Mouse (Mus musculus): ENCODE measurements at regions not wholly inside any gene's neighbourhood (a gene's known extent, or its start where the extent isn't known, plus 50 kb on each side); places are given as distances from the start of the nearest gene placed in this dataset.

- no peak for TF ChIP-seq GATA1 (IDR thresholded peaks at IDR 0.05; ENCODE audit: low read length)
Observed at GRCm38 (mm10) chr3:130932723-130933122, 177.5 kb upstream of the Lef1 start.

DNA sequence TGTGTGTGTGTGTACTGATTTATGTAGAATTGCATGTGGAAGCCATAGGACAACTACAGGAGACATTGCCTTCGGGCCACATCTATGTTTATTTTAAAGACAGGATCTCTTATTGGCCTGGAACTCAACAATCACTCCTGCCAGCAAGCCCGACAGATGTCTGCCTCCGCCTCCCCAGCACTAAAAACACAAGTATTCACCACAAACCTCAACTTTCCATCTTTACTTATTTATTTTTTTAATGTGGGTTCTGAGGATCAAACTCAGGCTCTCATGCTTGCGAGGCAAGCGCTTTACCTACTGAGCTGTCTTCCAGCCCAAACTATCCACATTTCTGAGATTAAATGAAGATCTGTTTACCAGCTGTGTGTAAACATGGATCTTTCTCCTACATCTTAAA, 178.0 kb upstream of the Lef1 start:
- TF ChIP-seq GATA1 (IDR thresholded peaks at IDR 0.05; ENCODE audit: low read length) = no peak

- TF ChIP-seq GATA1 (IDR thresholded peaks at IDR 0.05; ENCODE audit: low read length) = no peak
Observed at GRCm38 (mm10) chr3:130925000-130925399, 185.3 kb upstream of the Lef1 start.

- no peak for TF ChIP-seq GATA1 (IDR thresholded peaks at IDR 0.05; ENCODE audit: low read length)
Observed at GRCm38 (mm10) chr3:130923615-130923958, 186.7 kb upstream of the Lef1 start.

DNA sequence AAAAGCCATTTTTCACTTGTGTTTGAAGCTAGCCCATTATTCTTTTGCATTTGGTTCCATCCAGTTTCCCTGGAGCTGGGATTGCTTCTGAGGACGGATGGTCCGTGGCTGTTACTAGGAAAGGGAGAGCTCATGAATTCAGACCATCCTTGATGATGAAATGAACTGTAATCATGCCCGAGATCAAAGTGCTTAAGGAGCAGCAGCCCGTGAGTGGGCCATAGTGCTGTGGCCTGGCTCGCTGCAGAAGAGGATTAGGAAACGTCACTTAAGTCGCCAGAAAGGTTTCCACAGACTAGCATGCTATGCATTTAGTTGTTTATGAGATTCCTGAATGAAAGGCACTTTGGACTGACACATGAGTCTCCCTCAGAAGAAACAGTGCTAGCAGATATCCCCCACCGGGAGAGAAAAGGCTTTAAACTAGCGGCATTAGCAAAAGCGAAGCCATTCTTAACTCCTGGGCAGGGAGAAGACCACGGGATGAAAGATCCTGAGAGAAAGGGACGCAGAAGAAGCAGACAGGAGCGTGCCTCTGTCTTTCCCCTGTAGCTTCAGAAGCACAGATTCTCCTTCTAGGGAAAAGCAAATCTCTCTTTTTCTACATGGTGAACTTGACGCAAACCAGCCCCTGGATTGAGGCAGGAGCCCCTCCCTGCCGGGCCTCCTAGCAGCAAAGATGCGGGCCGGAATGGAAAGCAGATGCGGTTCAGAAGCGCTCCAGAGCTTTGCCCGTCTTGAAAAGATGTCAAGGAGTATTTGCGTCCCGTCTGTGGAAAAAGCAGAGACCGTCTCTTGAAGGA, 187.3 kb upstream of the Lef1 start:
- TF ChIP-seq GATA1 (IDR thresholded peaks at IDR 0.05; ENCODE audit: low read length) = no peak

DNA sequence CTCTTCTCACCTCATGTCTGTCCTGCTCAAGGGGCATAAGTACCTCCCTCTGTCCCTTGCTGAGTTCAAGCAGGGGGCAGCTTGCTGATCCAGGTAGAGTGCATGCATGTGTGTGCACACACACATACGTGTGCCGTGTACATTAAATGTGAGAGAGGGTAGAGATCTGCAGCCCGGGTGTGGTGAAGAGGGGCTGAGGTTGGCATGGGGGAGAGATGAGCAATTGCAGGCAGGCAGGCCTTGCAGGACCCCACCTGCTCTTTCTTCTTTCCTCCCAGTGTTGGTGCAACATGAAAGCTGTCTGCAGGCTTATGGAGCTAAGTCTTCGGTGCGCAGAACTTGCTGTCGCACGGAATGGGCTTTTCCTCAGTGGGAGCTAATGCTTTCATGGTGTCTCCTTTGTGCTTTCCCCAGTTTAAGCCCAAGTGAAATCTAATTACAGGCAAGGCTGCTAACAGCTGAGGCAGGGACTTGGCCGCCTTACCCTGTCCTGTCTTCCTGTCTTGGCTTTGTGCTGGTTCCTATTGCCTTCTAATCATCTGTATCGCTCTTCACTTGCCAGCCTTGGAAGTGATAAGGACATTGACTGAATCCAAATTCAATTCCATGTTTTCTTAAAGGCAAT, 188.5 kb upstream of the Lef1 start:
- no peak for TF ChIP-seq GATA1 (IDR thresholded peaks at IDR 0.05; ENCODE audit: low read length)

DNA sequence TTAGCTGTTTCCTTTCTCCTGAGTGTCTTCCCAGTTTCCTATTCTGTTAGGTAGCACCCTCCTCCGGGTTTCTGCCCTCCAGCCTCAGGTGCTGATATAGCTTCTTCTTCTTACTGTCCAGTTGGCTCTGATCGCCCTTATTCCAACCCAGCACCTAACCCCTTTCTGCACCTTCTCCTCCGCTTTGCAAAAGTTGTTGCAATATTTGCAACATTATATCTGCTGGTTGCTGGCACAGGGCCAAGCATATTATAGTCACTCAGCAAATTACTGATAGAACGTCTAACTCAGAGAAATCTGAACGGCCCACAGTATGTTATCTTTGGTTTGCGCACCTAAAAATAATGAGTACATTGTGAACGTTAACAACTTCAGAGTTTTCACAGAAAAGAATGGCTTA, 183.6 kb upstream of the Rpl34 start:
- TF ChIP-seq GATA1 (IDR thresholded peaks at IDR 0.05; ENCODE audit: low read length) = no peak

- TF ChIP-seq GATA1 (IDR thresholded peaks at IDR 0.05; ENCODE audit: low read length) = no peak
Observed at GRCm38 (mm10) chr3:130905101-130905500, 174.9 kb upstream of the Rpl34 start.

GRCm38 (mm10) chr3:130903329-130903728, 173.1 kb upstream of the Rpl34 start:
- no peak for TF ChIP-seq GATA1 (IDR thresholded peaks at IDR 0.05; ENCODE audit: low read length)

GRCm38 (mm10) chr3:130902376-130902775, 172.2 kb upstream of the Rpl34 start:
- no peak for TF ChIP-seq GATA1 (IDR thresholded peaks at IDR 0.05; ENCODE audit: low read length)

- no peak for TF ChIP-seq GATA1 (IDR thresholded peaks at IDR 0.05; ENCODE audit: low read length)
Observed at GRCm38 (mm10) chr3:130901343-130901742, 171.1 kb upstream of the Rpl34 start.

GRCm38 (mm10) chr3:130900846-130901245, 170.6 kb upstream of the Rpl34 start:
- TF ChIP-seq GATA1 (IDR thresholded peaks at IDR 0.05; ENCODE audit: low read length) = no peak

DNA sequence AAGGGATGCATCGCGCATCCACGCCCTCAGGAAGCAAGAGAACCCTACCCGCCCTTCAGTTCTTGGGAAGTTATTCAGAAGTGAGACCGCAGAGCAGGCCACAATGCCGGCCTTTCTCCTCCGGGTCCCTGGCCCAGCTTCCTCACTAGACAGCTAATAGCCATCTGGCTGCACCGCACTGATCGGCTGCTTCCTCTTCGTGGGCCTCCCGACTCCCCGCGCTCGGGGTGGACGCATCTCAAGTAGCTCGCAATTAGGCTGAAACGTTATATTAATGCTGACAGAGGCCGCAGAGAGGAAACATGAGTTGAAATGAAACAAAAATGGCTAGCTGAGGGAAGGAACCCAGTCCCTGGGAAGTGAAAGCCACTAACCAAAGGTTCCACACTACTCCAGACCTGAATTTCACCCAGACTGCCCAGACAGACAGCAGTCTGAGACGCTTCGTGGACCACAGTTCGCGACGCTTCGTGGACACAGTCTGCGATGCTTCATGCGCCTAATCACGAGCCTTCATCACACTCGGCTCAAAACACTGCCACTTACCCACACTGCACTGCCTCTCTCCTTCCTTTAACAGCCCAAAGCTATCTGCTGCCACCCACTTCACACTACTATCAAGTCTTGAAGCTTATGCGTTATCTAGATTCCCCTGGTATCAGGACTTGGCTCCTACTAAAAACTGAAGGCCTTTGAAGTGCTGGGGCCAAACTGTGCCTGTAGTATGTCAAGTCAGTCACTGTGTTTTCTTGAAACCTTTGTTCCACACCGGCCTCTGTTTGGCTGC, 170.0 kb upstream of the Rpl34 start:
- TF ChIP-seq GATA1 (IDR thresholded peaks at IDR 0.05; ENCODE audit: low read length) = no peak

- TF ChIP-seq GATA1 (IDR thresholded peaks at IDR 0.05; ENCODE audit: low read length) = no peak
Observed at GRCm38 (mm10) chr3:130894168-130894814, 164.1 kb upstream of the Rpl34 start.

DNA sequence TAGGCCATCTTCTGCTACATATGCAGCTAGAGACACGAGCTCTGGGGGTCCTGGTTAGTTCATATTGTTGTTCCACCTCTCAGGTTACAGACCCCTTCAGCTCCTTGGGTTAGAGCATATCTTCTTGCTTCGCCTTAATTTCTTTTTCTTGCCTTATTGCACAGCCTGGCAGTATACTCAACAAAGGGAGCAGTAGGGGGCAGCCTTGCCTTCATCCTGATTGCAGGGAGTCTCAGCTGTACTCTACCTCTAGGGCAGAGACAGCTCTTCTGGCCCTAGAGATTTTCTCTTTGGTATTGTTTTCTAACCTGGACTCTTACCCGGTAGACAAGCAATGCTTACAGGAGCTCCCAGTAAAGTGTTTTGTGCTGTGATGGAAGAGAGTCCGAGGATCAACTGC, 161.1 kb upstream of the Rpl34 start:
- TF ChIP-seq GATA1 (IDR thresholded peaks at IDR 0.05; ENCODE audit: low read length) = no peak

GRCm38 (mm10) chr3:130888587-130888986, 158.4 kb upstream of the Rpl34 start:
- no peak for TF ChIP-seq GATA1 (IDR thresholded peaks at IDR 0.05; ENCODE audit: low read length)

Data from G1E-ER4 (cell line).